Mouse (Mus musculus) G1E (cell line): ENCODE results near the gene Rap1gap.

Source experiments
- CTCF ChIP-seq: IDR thresholded peaks from 2 replicates; pipeline ENCODE4 v1.5.1; 2012; ENCODE audit warnings: low read depth, low read length, inconsistent platforms, mixed read lengths
- GATA1 ChIP-seq: IDR thresholded peaks from 2 replicates; pipeline ENCODE4 v1.6.1; 2012; ENCODE audit warnings: borderline replicate concordance, low read length, inconsistent platforms, mixed read lengths

DNA sequence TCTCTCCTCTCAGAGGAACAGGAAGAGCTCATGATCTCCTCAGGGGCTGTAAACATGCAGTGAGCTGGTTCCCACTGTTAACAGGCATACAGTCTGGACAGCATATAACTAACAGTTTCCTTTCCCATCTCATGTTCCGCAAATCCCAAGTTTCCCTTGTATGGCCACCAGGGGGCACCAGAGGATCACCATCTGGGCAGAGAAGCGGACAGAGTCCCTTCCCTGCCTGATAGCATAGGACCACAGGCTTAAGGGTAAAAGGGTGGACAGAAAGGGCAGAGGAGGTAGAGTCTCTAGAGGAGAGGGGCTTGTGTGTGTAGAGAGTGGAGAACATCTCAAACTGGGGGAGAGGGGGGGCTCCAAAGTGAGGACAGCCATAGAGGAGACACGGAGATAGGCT is 65.6 kb downstream of the Rap1gap start:
- TF ChIP-seq CTCF (peak; percentile 55), GATA1 (no peak)
